Mouse (Mus musculus): ENCODE data around the gene Ino80d. TPM values are rescaled to one million over a fixed set of nuclear protein-coding genes. Genes with fewer than 3 reads are reported as not detected.

Ino80d gene
- total and polyA plus RNA-seq, 3 experiments, result 4.6 to 86.8 (median 24.5) TPM

- TF ChIP-seq TAL1 (conservative IDR thresholded peaks at IDR 0.05; ENCODE audit: low read depth, low read length) (no peak), POLR2AphosphoS5 (IDR thresholded peaks at IDR 0.05; ENCODE audit: insufficient replicate concordance, low read depth, low read length) (no peak), GATA2 (IDR thresholded peaks at IDR 0.05; ENCODE audit: borderline replicate concordance, low read depth, low read length) (no peak), GATA1 (IDR thresholded peaks at IDR 0.05; ENCODE audit: borderline replicate concordance, low read length) (no peak), CTCF (IDR thresholded peaks at IDR 0.05; ENCODE audit: low read depth, low read length) (no peak)
- Histone ChIP-seq H3K36me3 (replicated peaks) (no peaks in the 10 kb centered on the region), H3K27me3 (ENCODE audit: insufficient read depth, low read length) (peaks cover 9% of the 10 kb centered on the region), H3K4me3 (ENCODE audit: low read depth, low read length) (no peak overlapping the region), H3K9me3 (replicated peaks) (peaks cover 4% of the 10 kb centered on the region; the same call in 1 of the 2 replicates), H3K4me1 (ENCODE audit: insufficient read depth, low read depth, low read length) (no peaks in the 10 kb centered on the region)
- no peak for DNase-seq (ENCODE audit: low spot score)
- no peak for ATAC-seq (ENCODE audit: extremely low read depth, insufficient number of reproducible peaks, low FRiP score, poor library complexity, severe bottlenecking)
Measured at GRCm38 (mm10) chr1:62991021-62991420, 123.4 kb downstream of the Ino80d start.

DNA sequence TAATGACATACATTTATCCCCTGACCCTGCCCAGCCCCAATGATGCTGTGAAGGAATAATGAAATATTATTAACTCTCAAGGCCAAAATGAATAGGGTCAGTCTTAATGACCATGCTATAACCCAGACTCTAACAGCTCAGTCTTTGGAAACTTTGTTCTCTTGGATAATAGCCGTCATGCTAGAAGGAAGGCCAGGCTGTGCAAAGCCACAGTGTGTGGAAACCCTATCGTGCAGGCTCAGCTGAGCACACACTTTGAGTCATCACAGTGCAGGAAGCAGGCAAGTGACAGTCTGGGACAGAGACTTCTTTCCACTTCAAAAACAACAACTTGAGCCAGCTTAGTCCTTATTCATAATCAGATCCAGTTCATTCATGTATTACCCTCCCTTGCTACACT lies 126.9 kb downstream of the Ino80d start:
- Histone ChIP-seq H3K9me3 (replicated peaks) (no peaks in the 10 kb centered on the region), H3K4me1 (ENCODE audit: insufficient read depth, low read depth, low read length) (no peaks in the 10 kb centered on the region), H3K27me3 (ENCODE audit: insufficient read depth, low read length) (peaks cover 3% of the 10 kb centered on the region; the same call in 1 of the 2 replicates), H3K36me3 (replicated peaks) (no peaks in the 10 kb centered on the region), H3K4me3 (ENCODE audit: low read depth, low read length) (no peak overlapping the region)
- no peak for ATAC-seq (ENCODE audit: extremely low read depth, insufficient number of reproducible peaks, low FRiP score, poor library complexity, severe bottlenecking)
- no peak for DNase-seq (ENCODE audit: low spot score)
- no peak for TF ChIP-seq GATA2 (IDR thresholded peaks at IDR 0.05; ENCODE audit: borderline replicate concordance, low read depth, low read length)
- no peak for TF ChIP-seq CTCF (IDR thresholded peaks at IDR 0.05; ENCODE audit: low read depth, low read length)
- no peak for TF ChIP-seq TAL1 (conservative IDR thresholded peaks at IDR 0.05; ENCODE audit: low read depth, low read length)
- TF ChIP-seq GATA1 (IDR thresholded peaks at IDR 0.05; ENCODE audit: borderline replicate concordance, low read length), result no peak
- no peak for TF ChIP-seq POLR2AphosphoS5 (IDR thresholded peaks at IDR 0.05; ENCODE audit: insufficient replicate concordance, low read depth, low read length)

- ATAC-seq (ENCODE audit: extremely low read depth, insufficient number of reproducible peaks, low FRiP score, poor library complexity, severe bottlenecking) (no peak; the same call in 1 of the 2 replicates), DNase-seq (ENCODE audit: low spot score) (no peak)
- TF ChIP-seq GATA1 (IDR thresholded peaks at IDR 0.05; ENCODE audit: borderline replicate concordance, low read length) (no peak), POLR2AphosphoS5 (IDR thresholded peaks at IDR 0.05; ENCODE audit: insufficient replicate concordance, low read depth, low read length) (no peak), GATA2 (IDR thresholded peaks at IDR 0.05; ENCODE audit: borderline replicate concordance, low read depth, low read length) (no peak), TAL1 (conservative IDR thresholded peaks at IDR 0.05; ENCODE audit: low read depth, low read length) (no peak), CTCF (IDR thresholded peaks at IDR 0.05; ENCODE audit: low read depth, low read length) (peak; percentile 83)
- Histone ChIP-seq H3K36me3 (replicated peaks) (no peaks in the 10 kb centered on the region), H3K4me1 (ENCODE audit: insufficient read depth, low read depth, low read length) (no peaks in the 10 kb centered on the region), H3K4me3 (ENCODE audit: low read depth, low read length) (no peak overlapping the region), H3K27me3 (ENCODE audit: insufficient read depth, low read length) (peaks cover 5% of the 10 kb centered on the region), H3K9me3 (replicated peaks) (no peaks in the 10 kb centered on the region)
Measured at GRCm38 (mm10) chr1:62986267-62986666, 128.2 kb downstream of the Ino80d start.

DNA sequence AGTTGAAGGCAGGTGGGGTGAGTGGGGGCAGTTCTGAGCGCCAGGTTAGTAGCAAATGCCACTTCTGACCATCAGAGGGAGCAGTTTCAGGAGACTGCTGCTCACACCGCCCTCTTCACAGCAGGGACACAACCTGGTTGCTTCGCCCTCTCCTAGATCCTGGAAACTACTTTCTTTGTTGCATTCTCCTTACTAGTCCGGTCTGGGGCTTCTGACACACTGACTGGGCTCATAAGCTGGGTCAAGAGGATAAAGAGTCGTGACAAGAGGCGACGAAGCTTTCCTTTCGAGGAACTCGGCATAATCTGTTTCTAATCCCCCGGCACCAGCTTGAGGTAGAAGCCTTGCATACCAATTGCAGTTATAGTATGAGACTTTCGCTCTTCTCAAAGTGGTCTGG lies 129.9 kb downstream of the Ino80d start:
- ATAC-seq (ENCODE audit: extremely low read depth, insufficient number of reproducible peaks, low FRiP score, poor library complexity, severe bottlenecking), result no peak
- H3K4me3 ChIP-seq (ENCODE audit: low read depth, low read length), result no peak overlapping the region
- 0 out of 2 replicates have a peak, but pooled peaks have one; percentile 31 for TF ChIP-seq CTCF (IDR thresholded peaks at IDR 0.05; ENCODE audit: low read depth, low read length)
- no peak for TF ChIP-seq GATA1 (IDR thresholded peaks at IDR 0.05; ENCODE audit: borderline replicate concordance, low read length)
- TF ChIP-seq TAL1 (conservative IDR thresholded peaks at IDR 0.05; ENCODE audit: low read depth, low read length), result no peak
- TF ChIP-seq GATA2 (IDR thresholded peaks at IDR 0.05; ENCODE audit: borderline replicate concordance, low read depth, low read length), result no peak
- no peak for TF ChIP-seq POLR2AphosphoS5 (IDR thresholded peaks at IDR 0.05; ENCODE audit: insufficient replicate concordance, low read depth, low read length)

GRCm38 (mm10) chr1:62976742-62977141 lies 137.7 kb downstream of the Ino80d start:
- H3K4me3 ChIP-seq (ENCODE audit: low read depth, low read length), result no peak overlapping the region
- H3K27me3 ChIP-seq (ENCODE audit: insufficient read depth, low read length), result peaks cover 10% of the 10 kb centered on the region
- DNase-seq (ENCODE audit: low spot score), result no peak
- no peak for ATAC-seq (ENCODE audit: extremely low read depth, insufficient number of reproducible peaks, low FRiP score, poor library complexity, severe bottlenecking)
- no peaks in the 10 kb centered on the region for H3K9me3 ChIP-seq (replicated peaks)
- no peaks in the 10 kb centered on the region for H3K4me1 ChIP-seq (ENCODE audit: insufficient read depth, low read depth, low read length)
- TF ChIP-seq TAL1 (conservative IDR thresholded peaks at IDR 0.05; ENCODE audit: low read depth, low read length), result no peak
- H3K36me3 ChIP-seq (replicated peaks), result no peaks in the 10 kb centered on the region

More for the DNA sequence above, 129.9 kb downstream of the Ino80d start:
- Histone ChIP-seq H3K27me3 (ENCODE audit: insufficient read depth, low read length) (peaks cover 10% of the 10 kb centered on the region), H3K4me1 (ENCODE audit: insufficient read depth, low read depth, low read length) (no peaks in the 10 kb centered on the region), H3K9me3 (replicated peaks) (no peaks in the 10 kb centered on the region), H3K36me3 (replicated peaks) (no peaks in the 10 kb centered on the region)
- DNase-seq (ENCODE audit: low spot score), result no peak

DNA sequence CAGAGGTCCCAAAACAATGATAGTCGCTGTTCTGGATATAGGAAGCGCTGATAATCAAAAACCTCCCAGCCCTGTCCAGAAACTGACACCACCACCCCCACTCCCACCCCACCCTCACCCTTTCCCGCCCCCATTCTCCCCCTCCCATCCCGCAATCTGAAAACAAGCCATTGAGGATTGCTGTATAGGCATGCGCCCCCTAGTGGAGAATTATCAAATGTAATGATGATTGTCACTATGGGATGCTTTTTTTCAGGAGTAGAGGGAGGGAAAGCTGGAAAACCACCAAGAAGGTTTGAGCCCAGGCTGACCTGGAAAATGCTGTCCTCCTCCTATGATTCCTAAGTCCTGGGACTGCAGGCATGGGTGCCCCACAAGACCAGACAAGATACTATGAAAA lies 147.6 kb downstream of the Ino80d start:
- DNase-seq (ENCODE audit: low spot score) (peak; percentile 48), ATAC-seq (ENCODE audit: extremely low read depth, insufficient number of reproducible peaks, low FRiP score, poor library complexity, severe bottlenecking) (no peak)
- Histone ChIP-seq H3K9me3 (replicated peaks) (no peaks in the 10 kb centered on the region), H3K27me3 (ENCODE audit: insufficient read depth, low read length) (no peaks in the 10 kb centered on the region; the same call in 1 of the 2 replicates), H3K4me1 (ENCODE audit: insufficient read depth, low read depth, low read length) (no peaks in the 10 kb centered on the region), H3K36me3 (replicated peaks) (no peaks in the 10 kb centered on the region), H3K4me3 (ENCODE audit: low read depth, low read length) (no peak overlapping the region)
- no peak for TF ChIP-seq POLR2AphosphoS5 (IDR thresholded peaks at IDR 0.05; ENCODE audit: insufficient replicate concordance, low read depth, low read length)
- TF ChIP-seq CTCF (IDR thresholded peaks at IDR 0.05; ENCODE audit: low read depth, low read length), result peak; percentile 31; the same call in 1 of the 2 replicates

DNA sequence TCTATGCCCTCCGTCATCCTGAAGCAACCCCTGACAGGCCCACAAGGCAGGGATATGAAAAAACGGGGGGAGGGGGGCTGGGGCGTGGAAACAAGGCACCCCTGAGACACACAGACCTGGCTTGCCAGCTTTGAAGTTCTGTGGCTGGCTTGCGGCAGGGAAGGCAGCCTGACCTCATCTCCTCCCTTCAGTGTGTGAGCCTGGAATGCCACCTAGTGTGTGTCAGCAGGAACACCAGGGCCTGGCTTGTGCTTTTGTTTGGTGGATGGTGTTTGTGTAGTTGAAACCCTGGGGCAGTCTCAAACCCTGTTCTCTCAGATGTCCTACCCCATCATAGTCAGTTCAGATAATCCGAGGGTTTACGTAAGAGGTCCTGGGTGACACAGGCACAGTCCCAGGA lies 150.2 kb downstream of the Ino80d start:
- Histone ChIP-seq H3K4me1 (ENCODE audit: insufficient read depth, low read depth, low read length) (no peaks in the 10 kb centered on the region), H3K9me3 (replicated peaks) (no peaks in the 10 kb centered on the region), H3K27me3 (ENCODE audit: insufficient read depth, low read length) (peaks cover 3% of the 10 kb centered on the region; the same call in 1 of the 2 replicates), H3K4me3 (ENCODE audit: low read depth, low read length) (no peak overlapping the region), H3K36me3 (replicated peaks) (no peaks in the 10 kb centered on the region)
- TF ChIP-seq CTCF (IDR thresholded peaks at IDR 0.05; ENCODE audit: low read depth, low read length) (0 out of 2 replicates have a peak, but pooled peaks have one; percentile 4), TAL1 (conservative IDR thresholded peaks at IDR 0.05; ENCODE audit: low read depth, low read length) (no peak)
- ATAC-seq (ENCODE audit: extremely low read depth, insufficient number of reproducible peaks, low FRiP score, poor library complexity, severe bottlenecking), result no peak
- DNase-seq (ENCODE audit: low spot score), result no peak
